Mouse (Mus musculus) spleen, adult 2 months (tissue): Measurements from ENCODE around the gene Xylt1.

Experiments used
- CTCF ChIP-seq: fragments of 200-500 bp; IDR thresholded peaks from 2 replicates; pipeline ENCODE4 v1.5.1; 2011; ENCODE audit warnings: mild to moderate bottlenecking, inconsistent platforms; ENCODE audit not compliant: insufficient read depth, insufficient read length, insufficient replicate concordance; ENCODE audit errors: extremely low read depth
- POLR2A ChIP-seq: fragments of 200-500 bp; IDR thresholded peaks from 2 replicates; pipeline ENCODE4 v1.6.1; 2011; ENCODE audit warnings: low read depth, low read length, inconsistent platforms

DNA sequence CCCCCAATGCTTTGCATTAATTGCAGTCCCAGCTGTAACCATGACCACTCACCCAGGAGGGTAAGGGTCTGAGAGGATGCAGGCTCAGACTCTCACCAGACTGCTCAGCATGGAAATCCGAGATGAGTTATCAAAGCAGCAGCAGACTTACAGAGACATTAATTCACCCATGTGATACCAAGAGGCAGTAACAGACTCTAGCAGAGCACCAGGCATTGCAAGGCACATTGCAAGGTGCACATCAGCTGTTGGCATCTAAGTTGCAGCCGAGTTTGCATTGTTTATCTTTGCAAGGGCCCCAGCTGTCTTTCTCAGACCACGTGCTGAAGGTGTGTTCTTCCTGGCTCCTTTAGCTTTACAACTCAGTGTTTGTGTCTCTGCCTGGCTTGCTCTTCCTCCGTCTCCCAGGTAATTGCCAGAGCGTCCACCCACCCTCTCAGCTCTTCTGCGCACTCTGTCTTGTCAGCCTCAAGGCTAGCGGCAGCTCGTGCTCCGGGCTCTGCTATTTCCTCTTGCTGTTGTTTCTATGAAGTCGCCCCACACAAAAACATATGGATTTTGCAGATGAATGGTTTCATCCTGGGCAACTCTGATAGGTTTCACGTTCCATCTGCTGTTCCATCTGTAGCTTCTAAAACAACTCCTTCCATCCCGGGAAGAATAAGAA lies 214.4 kb downstream of the Xylt1 start:
- TF ChIP-seq CTCF (no peak), POLR2A (no peak)
